Mouse (Mus musculus) T-helper 1 cell (primary cell): Measurements from ENCODE around the gene Olfr194.
"Not testable (repeated sequence)": the region's sequence is repeated elsewhere in the genome, so short reads cannot be mapped to it uniquely, and the experiment has no call there.

Experiments used
- in situ Hi-C: fragments of 300-600 bp; cut with MboI, MseI; formaldehyde crosslinking; loops from one replicate; pipeline ENCODE4 v1.15.1; 2025; ENCODE audit warnings: high pct_unique_total_duplicates

Olfr194 gene

DNA sequence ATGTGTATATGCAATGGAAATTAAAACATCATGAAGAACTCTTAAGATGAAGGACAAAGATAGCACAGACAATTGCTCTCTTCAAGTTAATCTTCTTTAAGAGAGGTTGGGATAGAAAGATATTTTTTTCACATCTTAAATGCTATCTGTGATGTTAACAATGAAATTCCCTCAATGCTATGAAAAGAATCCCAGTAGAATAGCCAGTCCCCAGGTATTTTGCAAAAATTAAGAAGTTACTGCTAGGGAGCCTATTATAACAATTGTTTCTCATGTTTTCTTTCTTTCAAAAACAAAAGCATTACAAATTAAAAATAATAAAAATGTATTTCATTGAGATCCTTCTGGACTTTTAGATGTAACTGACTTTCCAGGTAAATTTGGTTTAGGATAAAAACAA lies at the start of gene Olfr194:
Olfr194 (minus strand) TSS at position 101 of the 400 bp plus-strand sequence.
- in situ Hi-C loops = no loop called here

- in situ Hi-C loops = no loop called here
Observed at GRCm38 (mm10) chr16:59170354-59170753, 49.5 kb upstream of the Olfr194 start, which contains the start of gene Olfr196. Gene Olfr196, minus strand, starts transcription at chr16:59170454.

DNA sequence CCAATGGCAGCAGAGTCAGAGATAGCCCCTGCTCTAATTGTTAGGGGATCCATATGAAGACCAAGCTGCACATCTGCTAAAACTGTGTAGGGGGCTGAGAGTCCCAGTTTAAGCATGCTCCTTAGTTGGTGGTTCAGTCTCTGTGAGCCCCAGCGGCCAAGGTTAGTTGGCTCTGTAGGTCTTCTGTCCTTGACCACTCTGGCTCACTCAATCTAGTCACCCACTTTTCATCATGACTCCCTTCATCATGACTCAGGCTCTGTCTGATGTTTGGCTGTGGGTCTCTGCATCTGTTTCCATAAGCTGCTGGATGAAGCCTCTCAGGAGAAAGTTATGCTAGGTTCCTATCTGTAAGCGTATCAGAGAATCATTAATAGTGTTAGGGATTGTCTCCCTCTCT lies 31.1 kb upstream of the Olfr194 start:
- in situ Hi-C loops = no loop called here

DNA sequence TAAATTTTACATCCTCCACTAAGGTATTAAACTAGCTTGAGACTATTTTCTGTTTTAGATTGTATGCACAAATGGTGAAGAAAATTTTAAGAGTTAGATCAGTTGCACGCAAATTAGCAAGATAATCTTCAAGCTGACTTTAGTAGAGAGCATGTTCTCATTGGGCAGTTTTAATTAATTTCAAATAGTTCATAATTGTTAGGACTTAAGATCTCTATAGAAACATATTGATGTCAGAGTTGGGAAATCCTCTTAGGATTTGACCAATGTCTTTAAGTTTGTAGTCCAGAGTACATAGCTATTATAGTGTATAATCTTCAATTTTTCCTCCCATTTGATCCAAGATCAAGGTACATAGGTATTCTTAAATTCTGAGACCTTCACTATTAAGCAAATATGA lies 25.9 kb upstream of the Olfr194 start, which contains the start of gene Olfr195:
Olfr195 (plus strand) TSS at position 301 of the 400 bp plus-strand sequence.
- in situ Hi-C loops = no loop called here

GRCm38 (mm10) chr16:59141105-59141504 lies 20.2 kb upstream of the Olfr194 start:
- in situ Hi-C loops = no loop called here

- in situ Hi-C loops = no loop called here
Observed at GRCm38 (mm10) chr16:59130740-59131139, 9.9 kb upstream of the Olfr194 start.

GRCm38 (mm10) chr16:59111781-59112180 lies 9.1 kb downstream of the Olfr194 start, which contains the start of gene Olfr193:
Gene Olfr193, minus strand, starts transcription at chr16:59111881.
- in situ Hi-C loops = no loop called here

- in situ Hi-C loops = not testable (repeated sequence)
Observed at GRCm38 (mm10) chr16:59108522-59108921, 12.3 kb downstream of the Olfr194 start.

- in situ Hi-C loops = no loop called here
Observed at GRCm38 (mm10) chr16:59105312-59105711, 15.6 kb downstream of the Olfr194 start.

GRCm38 (mm10) chr16:59089722-59090121 lies 31.1 kb downstream of the Olfr194 start, which contains the start of gene Olfr191:
Gene Olfr191, minus strand, starts transcription at chr16:59089822.
- in situ Hi-C loops = not testable (repeated sequence)

DNA sequence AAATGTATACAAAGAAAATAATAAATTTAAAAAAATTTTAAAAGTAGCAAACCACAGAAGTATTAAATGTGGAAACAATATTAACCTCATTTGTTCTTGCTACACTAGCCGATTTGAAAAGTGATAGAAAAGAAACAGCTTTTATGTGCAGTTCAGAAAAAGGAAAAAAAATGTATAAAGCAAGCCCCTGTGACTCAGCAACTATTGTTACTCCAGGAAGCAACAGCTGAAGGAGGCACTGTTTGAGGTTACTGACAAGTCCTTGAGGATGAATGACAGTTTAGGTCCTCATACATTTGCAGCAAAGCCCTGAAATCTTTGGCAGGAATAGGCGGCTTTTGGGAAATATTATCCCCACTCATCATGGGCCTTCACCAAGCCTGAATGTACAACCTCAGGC lies 39.8 kb downstream of the Olfr194 start:
- in situ Hi-C loops = not testable (repeated sequence)

GRCm38 (mm10) chr16:59077905-59078304 lies 43.0 kb downstream of the Olfr194 start, which contains the start of gene Olfr190:
Gene Olfr190, minus strand, starts transcription at chr16:59078005.
- in situ Hi-C loops = no loop called here

GRCm38 (mm10) chr16:59073520-59073919 lies 47.3 kb downstream of the Olfr194 start:
- in situ Hi-C loops = no loop called here

- in situ Hi-C loops = no loop called here
Observed at GRCm38 (mm10) chr16:59071755-59072154, 49.1 kb downstream of the Olfr194 start.
